Mouse (Mus musculus): ENCODE data around the gene Mfsd6l.

Gene Mfsd6l

GRCm38 (mm10) chr11:68602200-68602931 lies 46.4 kb downstream of the Mfsd6l start:
- WGBS, result 41% methylated on average over 8 of the region's 8 CpGs

- 66% methylated on average over 2 of the region's 2 CpGs for WGBS
Measured at GRCm38 (mm10) chr11:68607046-68607445, 51.1 kb downstream of the Mfsd6l start.
